Mouse (Mus musculus) limb, embryonic 14.5 days (tissue): ENCODE measurements around the gene Gm9821. TPM values are rescaled to one million over a fixed set of nuclear protein-coding genes. Genes with fewer than 3 reads are reported as not detected.
A peak's percentile ranks its signal among the peaks of the same experiment; 100 is the strongest.

Experiments
- ATAC-seq: fragments of 200-750 bp; cut with Nextera tagmentation; 2 replicates; pipeline ENCODE4 v1.8.0; 2017; ENCODE audit warnings: low read depth, moderate number of reproducible peaks, moderate TSS enrichment; ENCODE audit not compliant: low FRiP score
- DNase-seq: peaks from one replicate; pipeline ENCODE4 v3.0.0-alpha.2; 2015; ENCODE audit warnings: low spot score
- H3K27ac ChIP-seq: fragments of 300-500 bp; sonication (generic); replicated peaks from 2 replicates; pipeline ENCODE4 v1.5.1; 2014; ENCODE audit warnings: low read depth, mild to moderate bottlenecking, low read length, moderate library complexity, mixed read lengths
- H3K27me3 ChIP-seq: fragments of 300-500 bp; sonication (generic); 2 replicates; pipeline ENCODE4 v1.6.1; 2014; ENCODE audit warnings: low read length, mixed read lengths; ENCODE audit not compliant: control insufficient read depth, insufficient read depth
- H3K36me3 ChIP-seq: fragments of 300-500 bp; sonication (generic); 2 replicates; pipeline ENCODE4 v1.6.1; 2014; ENCODE audit warnings: mild to moderate bottlenecking, low read length, moderate library complexity, mixed read lengths; ENCODE audit not compliant: control insufficient read depth, insufficient read depth
- H3K4me1 ChIP-seq: fragments of 300-500 bp; sonication (generic); 2 replicates; pipeline ENCODE4 v1.6.1; 2014; ENCODE audit warnings: antibody characterized with exemption, low read length, mixed read lengths; ENCODE audit not compliant: control insufficient read depth, insufficient read depth
- H3K4me2 ChIP-seq: fragments of 300-500 bp; sonication (generic); replicated peaks from 2 replicates; pipeline ENCODE4 v1.6.1; 2014; ENCODE audit warnings: low read depth, mild to moderate bottlenecking, low read length, moderate library complexity; ENCODE audit not compliant: severe bottlenecking
- H3K4me3 ChIP-seq: fragments of 300-500 bp; sonication (generic); replicated peaks from 2 replicates; pipeline ENCODE4 v1.5.1; 2014; ENCODE audit warnings: low read length
- H3K9ac ChIP-seq: fragments of 300-500 bp; sonication (generic); 2 replicates; pipeline ENCODE4 v1.6.1; 2014; ENCODE audit warnings: mild to moderate bottlenecking, low read depth, low read length, moderate library complexity; ENCODE audit not compliant: severe bottlenecking
- H3K9me3 ChIP-seq: fragments of 300-500 bp; sonication (generic); 2 replicates; pipeline ENCODE4 v1.6.1; 2016; ENCODE audit warnings: low read length; ENCODE audit not compliant: control insufficient read depth
- POLR2A ChIP-seq: fragments of 200-500 bp; IDR thresholded peaks from 2 replicates; pipeline ENCODE4 v1.8.0; 2012; ENCODE audit warnings: inconsistent platforms, mild to moderate bottlenecking, moderate library complexity, borderline replicate concordance; ENCODE audit not compliant: insufficient read depth, insufficient read length; ENCODE audit errors: extremely low read depth
- WGBS: fragments of 180-500 bp; shearing (Covaris S2); extraction: QIAGEN DNeasy Blood & Tissue Kit; methylation state at CpG from one replicate; pipeline ENCODE4 v1.1.7; 2014; 5-methylcytosine and 5-hydroxymethylcytosine counted together
- polyA plus RNA-seq, 2 experiments: library from polyadenylated mRNA; depleted of rRNA in 1 of 2; stranded (reverse) in 1 of 2; unstranded in 1 of 2; fragments of >200 nt; fragmentation: Nextera tagmentation in 1 of 2; extraction: Ambion mirVana in 1 of 2; gene quantifications; 2 replicates each; pipeline versions ENCODE4 v1.2.1 to v1.2.3; 2012 to 2014

Gene Gm9821
- polyA plus RNA-seq, 2 experiments: 0.56 TPM; not detected in 1

GRCm38 (mm10) chr2:91946836-91947235 lies 1.3 kb downstream of the Gm9821 start:
- no peak overlapping the region for H3K4me3 ChIP-seq
- H3K36me3 ChIP-seq: peaks cover under 1% of the 10 kb centered on the region; the same call in 1 of the 2 replicates
- TF ChIP-seq POLR2A: no peak
- no peak overlapping the region for H3K4me2 ChIP-seq
- no peak overlapping the region for H3K27ac ChIP-seq
- no peak overlapping the region for H3K9ac ChIP-seq
- no peaks in the 10 kb centered on the region for H3K9me3 ChIP-seq
- no peak for DNase-seq
- no peaks in the 10 kb centered on the region for H3K27me3 ChIP-seq
- H3K4me1 ChIP-seq: peaks cover 25% of the 10 kb centered on the region
- no peak for ATAC-seq
- 65% methylated on average over 6 of the region's 6 CpGs for WGBS

GRCm38 (mm10) chr2:91947397-91948150 lies 2.1 kb downstream of the Gm9821 start:
- no peak overlapping the region for H3K27ac ChIP-seq
- TF ChIP-seq POLR2A: no peak
- H3K4me3 ChIP-seq: no peak overlapping the region
- H3K9me3 ChIP-seq: no peaks in the 10 kb centered on the region
- WGBS: 56% methylated on average over 11 of the region's 11 CpGs
- ATAC-seq (peak; percentile 60), DNase-seq (peak; percentile 39)
- H3K9ac ChIP-seq: no peak overlapping the region
- no peak overlapping the region for H3K4me2 ChIP-seq
- H3K36me3 ChIP-seq: no peaks in the 10 kb centered on the region; the same call in 1 of the 2 replicates
- peaks cover 25% of the 10 kb centered on the region for H3K4me1 ChIP-seq
- no peaks in the 10 kb centered on the region for H3K27me3 ChIP-seq

- Histone ChIP-seq H3K4me3 (no peak overlapping the region), H3K4me2 (no peak overlapping the region), H3K27me3 (no peaks in the 10 kb centered on the region), H3K36me3 (no peaks in the 10 kb centered on the region; the same call in 1 of the 2 replicates), H3K9ac (no peak overlapping the region), H3K9me3 (no peaks in the 10 kb centered on the region), H3K4me1 (peaks cover 25% of the 10 kb centered on the region), H3K27ac (no peak overlapping the region)
- WGBS: 73% methylated on average over 6 of the region's 6 CpGs
- no peak for ATAC-seq
- no peak for DNase-seq
- TF ChIP-seq POLR2A: no peak
Measured at GRCm38 (mm10) chr2:91948151-91948509, 2.6 kb downstream of the Gm9821 start.

DNA sequence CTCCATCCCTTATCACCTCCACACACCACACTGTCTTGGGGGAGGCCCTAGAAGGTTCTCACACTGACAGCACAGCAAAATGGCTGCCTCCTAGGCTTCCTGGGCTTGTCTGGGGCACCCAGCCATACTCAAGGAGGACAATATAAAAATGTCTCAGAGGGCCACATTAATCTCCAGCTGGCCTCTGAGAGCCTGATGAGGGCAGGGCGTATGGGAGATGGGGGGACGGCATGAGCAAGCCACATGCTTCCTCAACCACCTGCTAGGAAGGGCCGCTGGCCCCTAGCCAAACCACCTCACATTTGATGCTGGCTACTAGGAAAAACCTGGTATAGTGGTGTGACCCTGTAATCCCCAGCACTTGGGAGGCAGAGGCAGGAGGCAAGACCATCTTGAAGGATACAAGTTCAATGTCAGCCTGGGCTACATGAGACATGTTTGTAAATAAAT lies 3.3 kb downstream of the Gm9821 start:
- no peaks in the 10 kb centered on the region for H3K9me3 ChIP-seq
- H3K27ac ChIP-seq: no peak overlapping the region
- H3K27me3 ChIP-seq: no peaks in the 10 kb centered on the region
- 69% methylated on average over 3 of the region's 3 CpGs for WGBS
- DNase-seq (peak; percentile 25), ATAC-seq (no peak)
- peaks cover 25% of the 10 kb centered on the region for H3K4me1 ChIP-seq
- no peaks in the 10 kb centered on the region for H3K36me3 ChIP-seq
- no peak overlapping the region for H3K4me3 ChIP-seq
- H3K9ac ChIP-seq: peak overlapping the region; percentile 8; the same call in 1 of the 2 replicates
- TF ChIP-seq POLR2A: no peak
- no peak overlapping the region for H3K4me2 ChIP-seq

GRCm38 (mm10) chr2:91949411-91950274 lies 4.1 kb downstream of the Gm9821 start:
- no peak for TF ChIP-seq POLR2A
- ATAC-seq (0 out of 2 replicates have a peak, but pooled peaks have one; percentile 12), DNase-seq (no peak)
- peaks cover 22% of the 10 kb centered on the region for H3K4me1 ChIP-seq
- H3K27me3 ChIP-seq: no peaks in the 10 kb centered on the region
- H3K4me2 ChIP-seq: peak overlapping the region; percentile 35
- H3K27ac ChIP-seq: peak overlapping the region; percentile 55; the same call in 1 of the 2 replicates
- peak overlapping the region; percentile 25 for H3K9ac ChIP-seq
- 58% methylated on average over 17 of the region's 17 CpGs for WGBS
- H3K4me3 ChIP-seq: no peak overlapping the region; the same call in 1 of the 2 replicates
- H3K36me3 ChIP-seq: no peaks in the 10 kb centered on the region
- H3K9me3 ChIP-seq: no peaks in the 10 kb centered on the region
